Mouse (Mus musculus): ENCODE measurements at regions not wholly inside any gene's neighbourhood (a gene's known extent, or its start where the extent isn't known, plus 50 kb on each side); places are given as distances from the start of the nearest gene placed in this dataset.
A peak's percentile ranks its signal among the peaks of the same experiment; 100 is the strongest.

GRCm38 (mm10) chr14:37315239-37315895, 180.3 kb upstream of the Ghitm start:
- ATAC-seq (ENCODE audit: low read depth) (0 out of 2 replicates have a peak, but pooled peaks have one; percentile 37), DNase-seq (ENCODE audit: low spot score) (peak; percentile 56)
- whole genome bisulfite sequencing: 63% methylated on average over 7 of the region's 7 CpGs
- Histone ChIP-seq H3K4me2 (ENCODE audit: low read depth, low read length) (no peak overlapping the region), H3K9ac (ENCODE audit: low read depth, low read length) (no peak overlapping the region), H3K9me3 (ENCODE audit: control insufficient read depth, low read length) (no peaks in the 10 kb centered on the region), H3K4me3 (ENCODE audit: low read depth, low read length) (no peak overlapping the region), H3K36me3 (ENCODE audit: control insufficient read depth, insufficient read depth, low read length) (no peaks in the 10 kb centered on the region), H3K27ac (replicated peaks; ENCODE audit: low read depth, low read length) (0 out of 2 replicates have a peak overlapping the region, but pooled peaks have one; percentile 21), H3K27me3 (replicated peaks; ENCODE audit: control insufficient read depth, insufficient read depth, low read length) (no peaks in the 10 kb centered on the region), H3K4me1 (ENCODE audit: control insufficient read depth, insufficient read depth, low read length) (no peaks in the 10 kb centered on the region)

DNA sequence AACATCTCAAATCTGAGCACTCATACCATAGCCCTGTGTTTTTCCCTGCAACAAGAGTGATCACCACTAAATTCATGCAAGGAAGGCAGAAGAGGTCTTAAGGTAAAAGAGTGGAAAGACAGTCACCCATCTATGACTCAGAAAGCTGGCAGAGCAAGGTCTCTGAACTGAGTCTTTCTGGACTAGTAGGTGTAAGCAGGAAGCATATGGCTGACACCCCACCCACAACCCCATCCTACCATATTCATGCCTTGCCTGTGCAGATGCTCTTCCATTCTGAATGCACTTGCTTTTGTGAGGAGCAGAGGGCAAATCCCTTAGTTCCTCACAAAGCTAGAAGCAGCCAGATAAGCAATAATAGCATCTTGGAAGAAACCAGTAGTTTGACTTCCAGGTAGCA, 178.8 kb upstream of the Ghitm start:
- ATAC-seq (ENCODE audit: low read depth) (no peak), DNase-seq (ENCODE audit: low spot score) (no peak)
- Histone ChIP-seq H3K27me3 (replicated peaks; ENCODE audit: control insufficient read depth, insufficient read depth, low read length) (no peaks in the 10 kb centered on the region), H3K36me3 (ENCODE audit: control insufficient read depth, insufficient read depth, low read length) (no peaks in the 10 kb centered on the region), H3K27ac (replicated peaks; ENCODE audit: low read depth, low read length) (no peak overlapping the region), H3K9ac (ENCODE audit: low read depth, low read length) (no peak overlapping the region), H3K4me3 (ENCODE audit: low read depth, low read length) (no peak overlapping the region), H3K4me1 (ENCODE audit: control insufficient read depth, insufficient read depth, low read length) (no peaks in the 10 kb centered on the region), H3K9me3 (ENCODE audit: control insufficient read depth, low read length) (no peaks in the 10 kb centered on the region), H3K4me2 (ENCODE audit: low read depth, low read length) (no peak overlapping the region)

DNA sequence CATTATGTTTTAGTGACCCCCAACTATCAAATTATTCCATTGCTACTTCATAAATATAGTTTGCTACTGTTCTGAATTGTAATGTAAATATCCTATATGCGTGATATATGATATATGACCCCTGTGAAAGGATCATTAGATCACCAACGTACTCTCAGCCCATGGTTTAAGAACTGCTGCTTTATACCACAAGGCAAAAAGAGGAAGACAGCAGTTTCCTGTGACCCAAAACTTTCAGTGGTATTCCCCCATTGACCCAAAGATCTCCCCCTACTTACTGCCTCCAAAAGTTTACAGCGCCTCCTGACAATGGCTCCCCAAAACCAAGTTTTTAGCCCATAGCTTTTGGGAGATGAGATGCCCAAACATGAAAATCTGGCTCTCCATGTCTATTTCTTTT, 177.8 kb upstream of the Ghitm start:
- 78% methylated on average over 3 of the region's 3 CpGs for WGBS
- H3K4me1 ChIP-seq (ENCODE audit: control insufficient read depth, insufficient read depth, low read length): no peaks in the 10 kb centered on the region
- no peak overlapping the region for H3K27ac ChIP-seq (replicated peaks; ENCODE audit: low read depth, low read length)
- no peak overlapping the region for H3K4me2 ChIP-seq (ENCODE audit: low read depth, low read length)
- H3K9ac ChIP-seq (ENCODE audit: low read depth, low read length): no peak overlapping the region
- DNase-seq (ENCODE audit: low spot score): no peak
- no peak overlapping the region for H3K4me3 ChIP-seq (ENCODE audit: low read depth, low read length)
- no peak for ATAC-seq (ENCODE audit: low read depth)
- no peaks in the 10 kb centered on the region for H3K36me3 ChIP-seq (ENCODE audit: control insufficient read depth, insufficient read depth, low read length)
- H3K9me3 ChIP-seq (ENCODE audit: control insufficient read depth, low read length): no peaks in the 10 kb centered on the region
- H3K27me3 ChIP-seq (replicated peaks; ENCODE audit: control insufficient read depth, insufficient read depth, low read length): no peaks in the 10 kb centered on the region

DNA sequence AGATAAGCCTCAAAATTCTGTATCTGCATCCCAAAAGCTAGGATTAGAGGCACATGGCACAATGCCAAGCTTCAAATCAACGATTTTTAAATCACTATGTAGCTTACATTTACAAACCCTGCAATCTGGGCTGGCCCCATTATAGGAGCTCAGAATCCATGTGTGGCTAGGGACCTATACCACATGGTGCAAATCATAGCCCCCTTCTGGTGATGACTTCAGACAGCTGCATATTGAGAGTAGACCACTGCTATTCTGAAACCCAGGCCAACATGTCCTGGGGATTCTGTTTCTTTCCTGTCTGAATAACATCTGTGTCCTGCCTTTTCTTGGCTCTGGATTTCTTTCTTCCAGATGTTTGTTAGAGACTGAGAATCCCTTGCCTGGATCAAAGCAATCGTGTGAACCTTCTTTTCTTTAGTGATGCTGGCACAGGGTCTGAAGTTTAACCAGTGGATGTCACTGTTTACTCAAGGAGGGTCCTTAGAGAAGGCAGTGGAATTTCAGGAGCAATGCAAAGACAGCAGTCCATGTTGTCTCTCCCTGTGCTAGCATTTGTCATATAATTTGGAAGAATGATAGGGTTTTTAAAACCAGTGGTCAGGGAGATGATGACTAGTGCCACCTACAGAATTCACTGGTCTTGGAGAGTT, 171.7 kb upstream of the Ghitm start:
- 27% methylated on average over 2 of the region's 2 CpGs for WGBS
- DNase-seq (ENCODE audit: low spot score) (peak; percentile 92), ATAC-seq (ENCODE audit: low read depth) (peak; percentile 95)
- H3K9ac ChIP-seq (ENCODE audit: low read depth, low read length): no peak overlapping the region
- no peaks in the 10 kb centered on the region for H3K9me3 ChIP-seq (ENCODE audit: control insufficient read depth, low read length)
- no peak overlapping the region for H3K4me3 ChIP-seq (ENCODE audit: low read depth, low read length)
- no peak overlapping the region for H3K4me2 ChIP-seq (ENCODE audit: low read depth, low read length)
- H3K4me1 ChIP-seq (ENCODE audit: control insufficient read depth, insufficient read depth, low read length): no peaks in the 10 kb centered on the region
- H3K27ac ChIP-seq (replicated peaks; ENCODE audit: low read depth, low read length): no peak overlapping the region
- no peaks in the 10 kb centered on the region for H3K27me3 ChIP-seq (replicated peaks; ENCODE audit: control insufficient read depth, insufficient read depth, low read length)
- no peaks in the 10 kb centered on the region for H3K36me3 ChIP-seq (ENCODE audit: control insufficient read depth, insufficient read depth, low read length)

GRCm38 (mm10) chr14:37298631-37299030, 163.6 kb upstream of the Ghitm start:
- Histone ChIP-seq H3K4me1 (ENCODE audit: control insufficient read depth, insufficient read depth, low read length) (no peaks in the 10 kb centered on the region), H3K27me3 (replicated peaks; ENCODE audit: control insufficient read depth, insufficient read depth, low read length) (no peaks in the 10 kb centered on the region), H3K9ac (ENCODE audit: low read depth, low read length) (no peak overlapping the region), H3K9me3 (ENCODE audit: control insufficient read depth, low read length) (no peaks in the 10 kb centered on the region), H3K4me2 (ENCODE audit: low read depth, low read length) (no peak overlapping the region), H3K36me3 (ENCODE audit: control insufficient read depth, insufficient read depth, low read length) (no peaks in the 10 kb centered on the region), H3K4me3 (ENCODE audit: low read depth, low read length) (no peak overlapping the region), H3K27ac (replicated peaks; ENCODE audit: low read depth, low read length) (no peak overlapping the region)
- no peak for ATAC-seq (ENCODE audit: low read depth)
- peak; percentile 45 for DNase-seq (ENCODE audit: low spot score)

DNA sequence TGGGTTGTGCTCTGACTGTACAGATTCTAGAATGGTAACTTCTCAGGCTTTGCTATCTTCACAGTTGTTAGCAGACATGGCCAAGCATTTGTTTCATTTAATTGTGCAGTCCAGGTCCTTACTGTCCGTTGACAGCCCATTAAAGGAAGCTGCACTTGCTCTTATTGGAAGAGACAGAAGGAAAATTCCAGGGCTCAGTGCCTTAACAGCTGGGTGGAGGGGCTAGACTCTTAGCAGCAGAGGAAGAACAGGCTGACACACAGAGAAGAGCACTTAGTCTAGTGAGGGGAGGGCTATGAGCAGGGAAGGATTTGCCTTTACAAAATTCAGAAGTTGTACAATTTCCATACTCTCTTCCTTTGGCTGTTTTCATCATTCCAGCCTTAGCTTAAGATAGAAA, 161.5 kb upstream of the Ghitm start:
- WGBS: 38% methylated on average over 1 of the region's 1 CpGs
- H3K27ac ChIP-seq (replicated peaks; ENCODE audit: low read depth, low read length): no peak overlapping the region
- no peak overlapping the region for H3K4me3 ChIP-seq (ENCODE audit: low read depth, low read length)
- DNase-seq (ENCODE audit: low spot score) (peak; percentile 51), ATAC-seq (ENCODE audit: low read depth) (no peak)
- H3K9ac ChIP-seq (ENCODE audit: low read depth, low read length): no peak overlapping the region
- no peaks in the 10 kb centered on the region for H3K27me3 ChIP-seq (replicated peaks; ENCODE audit: control insufficient read depth, insufficient read depth, low read length)
- H3K4me1 ChIP-seq (ENCODE audit: control insufficient read depth, insufficient read depth, low read length): no peaks in the 10 kb centered on the region
- no peaks in the 10 kb centered on the region for H3K9me3 ChIP-seq (ENCODE audit: control insufficient read depth, low read length)
- no peaks in the 10 kb centered on the region for H3K36me3 ChIP-seq (ENCODE audit: control insufficient read depth, insufficient read depth, low read length)
- H3K4me2 ChIP-seq (ENCODE audit: low read depth, low read length): no peak overlapping the region

DNA sequence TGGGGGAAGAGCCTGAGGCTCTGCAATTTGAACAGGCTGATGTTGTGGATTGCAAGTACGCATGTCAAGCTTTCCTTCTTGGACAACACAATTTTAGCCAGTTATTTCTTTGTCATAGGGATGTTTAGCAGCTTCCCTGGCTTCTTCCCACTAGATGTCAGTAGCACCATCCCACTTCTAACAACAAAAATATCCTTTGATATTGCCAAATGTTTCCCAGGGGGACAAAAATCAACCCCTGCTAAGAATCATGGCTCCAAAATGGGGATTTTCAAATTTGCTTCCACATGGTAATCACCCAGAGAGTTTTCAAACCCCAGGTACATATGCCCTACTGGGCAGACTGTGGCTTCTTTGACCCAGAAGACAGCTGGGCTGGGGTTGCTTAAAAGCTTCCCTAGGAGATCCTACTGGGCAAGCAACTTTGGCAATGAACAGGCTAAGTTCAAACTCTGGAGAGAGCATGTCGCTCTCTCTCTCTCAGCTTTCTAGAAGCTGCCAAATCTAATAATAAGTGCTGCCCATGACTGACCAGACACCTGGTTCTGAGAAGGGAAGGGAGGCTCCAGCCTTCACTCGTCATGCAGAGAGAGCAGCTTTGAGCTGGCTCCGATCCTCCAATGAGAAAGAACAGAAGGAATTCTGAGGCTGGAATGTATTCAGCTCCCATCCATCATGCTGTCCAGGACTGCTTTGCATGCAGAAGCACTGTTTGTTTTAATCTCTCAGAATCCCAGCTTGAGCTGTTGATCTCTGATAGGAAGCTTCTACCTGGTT, 157.2 kb upstream of the Ghitm start:
- no peak overlapping the region for H3K4me2 ChIP-seq (ENCODE audit: low read depth, low read length)
- WGBS: 44% methylated on average over 4 of the region's 4 CpGs
- H3K4me1 ChIP-seq (ENCODE audit: control insufficient read depth, insufficient read depth, low read length): no peaks in the 10 kb centered on the region
- no peaks in the 10 kb centered on the region for H3K36me3 ChIP-seq (ENCODE audit: control insufficient read depth, insufficient read depth, low read length)
- no peaks in the 10 kb centered on the region for H3K27me3 ChIP-seq (replicated peaks; ENCODE audit: control insufficient read depth, insufficient read depth, low read length)
- DNase-seq (ENCODE audit: low spot score) (peak; percentile 41), ATAC-seq (ENCODE audit: low read depth) (no peak)
- H3K9ac ChIP-seq (ENCODE audit: low read depth, low read length): no peak overlapping the region
- H3K27ac ChIP-seq (replicated peaks; ENCODE audit: low read depth, low read length): no peak overlapping the region
- no peak overlapping the region for H3K4me3 ChIP-seq (ENCODE audit: low read depth, low read length)
- H3K9me3 ChIP-seq (ENCODE audit: control insufficient read depth, low read length): no peaks in the 10 kb centered on the region

DNA sequence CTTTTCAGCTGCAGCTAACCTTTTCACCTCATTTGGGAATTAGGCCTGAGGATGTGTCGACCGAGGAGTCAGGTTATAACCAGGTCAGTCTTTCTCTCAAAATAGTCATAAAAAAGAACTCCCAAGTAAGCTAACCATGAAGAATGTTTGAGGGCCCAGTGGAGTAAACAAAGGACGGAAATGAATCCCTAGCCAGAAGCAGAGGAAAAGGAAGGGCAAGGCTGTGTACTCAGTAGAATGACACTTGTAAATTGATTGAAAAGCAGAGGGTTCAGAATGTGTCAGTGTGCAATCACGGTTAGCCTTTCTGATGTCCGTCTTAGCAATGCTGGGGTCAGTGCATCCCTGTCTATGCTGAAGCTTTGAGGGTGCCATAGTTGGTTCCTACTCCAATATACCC, 149.3 kb upstream of the Ghitm start:
- H3K4me3 ChIP-seq (ENCODE audit: low read depth, low read length): no peak overlapping the region
- DNase-seq (ENCODE audit: low spot score) (no peak), ATAC-seq (ENCODE audit: low read depth) (no peak)
- H3K27me3 ChIP-seq (replicated peaks; ENCODE audit: control insufficient read depth, insufficient read depth, low read length): no peaks in the 10 kb centered on the region
- WGBS: 41% methylated on average over 5 of the region's 5 CpGs
- H3K27ac ChIP-seq (replicated peaks; ENCODE audit: low read depth, low read length): no peak overlapping the region
- H3K4me2 ChIP-seq (ENCODE audit: low read depth, low read length): no peak overlapping the region
- H3K4me1 ChIP-seq (ENCODE audit: control insufficient read depth, insufficient read depth, low read length): no peaks in the 10 kb centered on the region
- H3K9me3 ChIP-seq (ENCODE audit: control insufficient read depth, low read length): no peaks in the 10 kb centered on the region
- no peak overlapping the region for H3K9ac ChIP-seq (ENCODE audit: low read depth, low read length)
- no peaks in the 10 kb centered on the region for H3K36me3 ChIP-seq (ENCODE audit: control insufficient read depth, insufficient read depth, low read length)

All from embryonic facial prominence, embryonic 14.5 days (tissue).